Mouse (Mus musculus) right cerebral cortex, postnatal 25 days (tissue): ENCODE results near the gene Pin1.
"Not testable (repeated sequence)": the region's sequence is repeated elsewhere in the genome, so short reads cannot be mapped to it uniquely, and the experiment has no call there.

Experiments
- DNase-seq: peaks from one replicate; pipeline ENCODE4 v3.0.0; 2022

The Pin1 gene

GRCm38 (mm10) chr9:20651602-20652259 lies at the start of gene Pin1:
Pin1 (plus strand) TSS chr9:20652095.
- DNase-seq = peak; percentile 99

GRCm38 (mm10) chr9:20606269-20606668 lies 45.6 kb upstream of the Pin1 start:
- DNase-seq = no peak

GRCm38 (mm10) chr9:20607100-20607974 lies 44.6 kb upstream of the Pin1 start:
- peak; percentile 90 for DNase-seq

- DNase-seq = no peak
These were observed 41.9 kb upstream of the Pin1 start for GRCm38 (mm10) chr9:20609831-20610464.

- no peak for DNase-seq
These were observed 39.9 kb upstream of the Pin1 start for GRCm38 (mm10) chr9:20611976-20612375.

GRCm38 (mm10) chr9:20616685-20617084 lies 35.2 kb upstream of the Pin1 start:
- no peak for DNase-seq

GRCm38 (mm10) chr9:20631332-20631731 lies 20.6 kb upstream of the Pin1 start:
- no peak for DNase-seq

- not testable (repeated sequence) for DNase-seq
These were observed 16.2 kb upstream of the Pin1 start for GRCm38 (mm10) chr9:20635676-20636075.

GRCm38 (mm10) chr9:20636256-20636655 lies 15.6 kb upstream of the Pin1 start:
- DNase-seq = no peak

GRCm38 (mm10) chr9:20636790-20637189 lies 15.1 kb upstream of the Pin1 start:
- DNase-seq = no peak

- no peak for DNase-seq
These were observed 13.3 kb upstream of the Pin1 start for GRCm38 (mm10) chr9:20638552-20638951.

- no peak for DNase-seq
These were observed 12.4 kb upstream of the Pin1 start for GRCm38 (mm10) chr9:20639486-20639885.

GRCm38 (mm10) chr9:20641501-20641900 lies 10.4 kb upstream of the Pin1 start:
- no peak for DNase-seq

- no peak for DNase-seq
These were observed 9.6 kb upstream of the Pin1 start, which contains the start of gene Ubl5 for GRCm38 (mm10) chr9:20642101-20642895. Ubl5 (plus strand) TSS chr9:20642878.

GRCm38 (mm10) chr9:20642896-20643466 lies 8.9 kb upstream of the Pin1 start:
- DNase-seq = no peak

GRCm38 (mm10) chr9:20643781-20644180 lies 8.1 kb upstream of the Pin1 start:
- DNase-seq = no peak

GRCm38 (mm10) chr9:20644360-20645081 lies 7.4 kb upstream of the Pin1 start, which contains the start of gene Fbxl12:
Fbxl12 (minus strand) TSS chr9:20644767.
- DNase-seq = peak; percentile 80

GRCm38 (mm10) chr9:20645121-20645520 lies 6.8 kb upstream of the Pin1 start:
- DNase-seq = no peak

- DNase-seq = no peak
These were observed 364 bp downstream of the Pin1 start for GRCm38 (mm10) chr9:20652260-20652658.

GRCm38 (mm10) chr9:20653859-20654258 lies 2.0 kb downstream of the Pin1 start:
- no peak for DNase-seq

- no peak for DNase-seq
These were observed 5.7 kb downstream of the Pin1 start for GRCm38 (mm10) chr9:20657546-20657945.

- peak; percentile 80 for DNase-seq
These were observed 10.4 kb downstream of the Pin1 start for GRCm38 (mm10) chr9:20662325-20662724.
